Mouse (Mus musculus): ENCODE measurements around the gene Zfp968. TPM values are rescaled to one million over a fixed set of nuclear protein-coding genes. Genes with fewer than 3 reads are reported as not detected.

The Zfp968 gene
- polyA plus RNA-seq (2012; rRNA removed), result 0.96 and 1.3 TPM in 2 replicates

DNA sequence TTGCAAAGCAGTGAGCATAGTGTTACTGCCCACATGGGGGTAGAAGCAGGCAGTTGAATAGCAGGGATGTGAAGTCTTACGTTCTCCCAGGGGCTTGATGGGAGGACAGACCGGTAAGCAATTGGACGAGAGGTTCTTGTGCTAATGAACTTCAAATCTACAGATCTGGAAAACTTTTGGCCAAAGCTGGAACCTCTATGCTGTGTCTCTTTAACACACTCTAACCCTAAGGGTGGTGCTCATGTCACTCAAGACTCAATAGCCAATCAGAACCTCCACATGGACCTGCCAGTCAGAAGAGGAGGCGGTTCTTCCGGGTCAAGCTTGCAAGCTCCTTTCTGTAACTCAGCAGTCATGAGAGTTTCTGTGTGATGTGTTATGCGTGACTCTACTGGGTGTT, at the start of gene Zfp968:
Gene Zfp968, plus strand, starts transcription at position 301 of the 400 bp plus-strand sequence.

DNA sequence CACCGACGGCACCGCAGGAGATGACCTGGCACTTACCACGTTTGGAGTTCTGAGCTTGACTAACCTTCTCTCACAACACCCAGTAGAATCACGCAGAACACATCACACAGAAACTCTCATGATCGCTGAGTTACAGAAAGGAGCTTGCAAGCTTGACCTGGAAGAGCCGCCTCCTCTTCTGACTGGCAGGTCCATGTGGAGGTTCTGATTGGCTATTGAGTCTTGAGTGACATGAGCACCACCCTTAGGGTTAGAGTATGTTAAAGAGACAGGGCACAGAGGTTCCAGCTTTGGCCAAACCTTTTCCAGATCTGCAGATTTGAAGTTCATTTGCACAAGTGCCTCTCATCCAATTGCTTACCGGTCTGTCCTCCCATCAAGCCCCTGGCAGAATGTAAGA, 34.1 kb upstream of the Zfp968 start, which contains the start of gene Gm4631:
Gene Gm4631, minus strand, starts transcription at position 101 of the 400 bp plus-strand sequence.

Other genes starting within 250 kb of the Zfp968 start
- 0.24 and 0.60 TPM in 2 replicates for gene Gm14399, start 230.4 kb upstream of the Zfp968 start, polyA plus RNA-seq (2012; rRNA removed)
- gene Gm14443, start 196.6 kb upstream of the Zfp968 start, polyA plus RNA-seq (2012; rRNA removed), result 0.05 and 0.29 TPM in 2 replicates
- gene Gm14391, start 165.5 kb upstream of the Zfp968 start, polyA plus RNA-seq (2012; rRNA removed), result 2.8 and 4.0 TPM in 2 replicates
- gene Gm14440, start 97.3 kb upstream of the Zfp968 start, polyA plus RNA-seq (2012; rRNA removed), result not detected in 2 replicates
- 0.61 and 0.86 TPM in 2 replicates for gene Gm4631, start 34.2 kb upstream of the Zfp968 start, polyA plus RNA-seq (2012; rRNA removed)
- 2.0 and 4.0 TPM in 2 replicates for gene Gm4724, start 63.4 kb downstream of the Zfp968 start, polyA plus RNA-seq (2012; rRNA removed)
- gene Zfp965, start 97.5 kb downstream of the Zfp968 start, polyA plus RNA-seq (2012; rRNA removed), result 0.38 TPM in 1 of 2 replicates, not detected in the other